Mouse (Mus musculus) hindbrain, embryonic 15.5 days (tissue): ENCODE results near the gene Serpina1f. TPM values are rescaled to one million over a fixed set of nuclear protein-coding genes. Genes with fewer than 3 reads are reported as not detected.
"Not testable (repeated sequence)": the region's sequence is repeated elsewhere in the genome, so short reads cannot be mapped to it uniquely, and the experiment has no call there.

Source experiments
- ATAC-seq: fragments of 200-750 bp; cut with Nextera tagmentation; 2 replicates; pipeline ENCODE4 v1.8.0; 2017; ENCODE audit warnings: low read depth, moderate number of reproducible peaks, moderate TSS enrichment; ENCODE audit not compliant: low FRiP score
- H3K27ac ChIP-seq: fragments of 300-500 bp; sonication (generic); replicated peaks from 2 replicates; pipeline ENCODE4 v1.5.1; 2015; ENCODE audit warnings: mild to moderate bottlenecking, inconsistent platforms
- H3K27me3 ChIP-seq: fragments of 300-500 bp; sonication (generic); 2 replicates; pipeline ENCODE4 v1.6.1; 2015; ENCODE audit warnings: control low read depth, inconsistent platforms
- H3K36me3 ChIP-seq: fragments of 300-500 bp; sonication (generic); 2 replicates; pipeline ENCODE4 v1.6.1; 2015; ENCODE audit warnings: control low read depth, inconsistent platforms
- H3K4me1 ChIP-seq: fragments of 300-500 bp; sonication (generic); replicated peaks from 2 replicates; pipeline ENCODE4 v1.6.1; 2015; ENCODE audit warnings: control low read depth, inconsistent platforms
- H3K4me2 ChIP-seq: fragments of 300-500 bp; sonication (generic); 2 replicates; pipeline ENCODE4 v1.6.1; 2015; ENCODE audit warnings: moderate library complexity, mild to moderate bottlenecking, inconsistent platforms
- H3K4me3 ChIP-seq: fragments of 300-500 bp; sonication (generic); 2 replicates; pipeline ENCODE4 v1.5.1; 2015; ENCODE audit warnings: mild to moderate bottlenecking, inconsistent platforms
- H3K9ac ChIP-seq: fragments of 300-500 bp; sonication (generic); 2 replicates; pipeline ENCODE4 v1.6.1; 2015; ENCODE audit warnings: inconsistent platforms
- H3K9me3 ChIP-seq: fragments of 300-500 bp; sonication (generic); 2 replicates; pipeline ENCODE4 v1.6.1; 2016; ENCODE audit warnings: control low read depth, inconsistent platforms
- WGBS: fragments of 180-500 bp; shearing (Covaris S2); methylation state at CpG from one replicate; pipeline ENCODE4 v1.1.7; 2015; 5-methylcytosine and 5-hydroxymethylcytosine counted together
- polyA plus RNA-seq: library from polyadenylated mRNA; unstranded; fragments of >200 nt; fragmentation: Nextera tagmentation; extraction: Ambion mirVana; gene quantifications from 2 replicates; pipeline ENCODE4 v1.2.1, GENCODE M21; 2015

Serpina1f gene
- not detected in 2 replicates for polyA plus RNA-seq

DNA sequence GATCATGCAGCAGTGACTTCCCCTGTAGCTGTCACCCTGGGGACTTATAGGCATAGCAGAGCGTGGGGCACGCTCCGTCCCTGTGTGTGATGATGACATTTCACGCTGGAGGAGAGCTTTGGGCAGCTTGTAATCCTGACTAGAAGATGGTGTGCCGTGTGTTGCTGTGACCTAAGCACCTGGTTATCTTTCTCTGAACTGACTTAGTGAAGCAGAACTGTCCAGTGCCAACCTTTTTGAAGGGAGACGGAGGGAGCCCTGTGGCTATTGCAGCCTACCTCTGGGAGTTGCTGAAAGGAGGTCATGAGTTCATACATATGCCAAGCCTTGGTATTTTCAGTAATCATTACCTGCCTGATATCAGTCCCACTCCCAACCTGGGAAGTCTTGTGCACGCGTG, at the start of gene Serpina1f:
Gene Serpina1f, minus strand, starts transcription at position 101 of the 400 bp plus-strand sequence.
- H3K4me1 ChIP-seq: no peaks in the 10 kb centered on the region
- H3K4me2 ChIP-seq: no peak within 1 kb of the TSS
- no peak within 1 kb of the TSS for H3K27ac ChIP-seq
- H3K9me3 ChIP-seq: no peaks in the 10 kb centered on the region
- 89% methylated on average over 8 of the region's 8 CpGs for WGBS
- ATAC-seq: no peak
- H3K4me3 ChIP-seq: no peak within 1 kb of the TSS
- no peaks in the 10 kb centered on the region for H3K36me3 ChIP-seq
- no peaks in the 10 kb centered on the region for H3K27me3 ChIP-seq
- H3K9ac ChIP-seq: no peak within 1 kb of the TSS

DNA sequence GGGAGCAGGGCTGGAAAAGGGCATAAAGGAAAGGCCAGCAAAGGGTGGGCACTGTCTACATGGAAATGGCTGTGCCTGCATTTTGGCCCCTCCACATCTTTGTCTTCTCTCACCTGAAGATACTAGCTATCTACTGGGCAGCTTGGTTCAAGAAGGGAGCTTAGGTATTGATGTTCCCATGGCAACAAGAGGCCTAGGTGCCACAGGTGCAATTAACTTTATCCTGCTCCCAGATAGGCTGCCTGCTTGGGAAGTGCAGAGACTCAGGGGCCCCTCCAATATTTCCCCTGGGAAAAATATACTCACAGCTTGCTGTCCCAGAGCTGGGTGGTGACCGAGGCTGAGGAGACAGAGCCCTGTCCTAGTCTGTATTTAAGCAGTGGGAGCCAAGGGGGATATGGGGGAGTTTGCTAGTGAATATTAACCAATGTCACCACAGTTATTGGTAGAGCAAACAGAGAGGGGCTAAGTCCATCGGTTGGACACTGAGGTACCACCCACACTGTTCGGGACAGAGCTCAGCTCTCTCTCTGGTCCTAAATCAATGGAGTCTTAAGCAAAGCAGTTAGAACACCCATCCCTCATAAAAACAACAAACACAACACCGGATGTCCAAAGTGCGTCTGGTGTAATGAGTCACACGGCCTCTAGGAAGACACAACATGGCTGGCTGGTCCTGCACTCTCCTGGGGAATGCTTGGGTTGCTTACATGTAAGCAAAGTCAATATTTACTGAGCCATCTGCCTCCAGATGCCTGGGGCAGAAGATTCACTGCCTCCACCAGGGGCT, 42.7 kb upstream of the Serpina1f start:
- not testable (repeated sequence) for H3K36me3 ChIP-seq, H3K27ac ChIP-seq, H3K9me3 ChIP-seq, H3K4me1 ChIP-seq, ATAC-seq, H3K27me3 ChIP-seq, H3K9ac ChIP-seq, H3K4me3 ChIP-seq, H3K4me2 ChIP-seq
- 92% methylated on average over 6 of the region's 6 CpGs for WGBS

DNA sequence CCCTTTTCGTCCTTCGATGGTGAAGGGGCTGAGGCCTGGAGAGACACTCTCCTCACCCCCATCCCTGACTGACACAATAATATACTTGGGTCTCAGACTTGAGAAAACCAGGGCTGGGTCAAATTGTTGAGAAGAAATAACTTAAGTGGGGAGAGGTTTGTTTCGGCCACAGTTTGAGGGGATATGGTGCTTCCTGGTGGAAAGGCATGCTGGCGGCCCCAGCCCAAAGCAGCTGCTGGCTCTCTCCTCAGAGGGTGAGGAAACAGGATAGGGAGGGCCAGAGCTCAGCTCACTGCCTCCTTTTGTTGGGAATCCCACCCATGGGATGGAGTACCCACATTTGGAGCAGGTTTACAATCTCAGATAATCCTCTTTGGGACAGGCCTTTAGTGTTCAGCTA, 40.2 kb upstream of the Serpina1f start:
- 90% methylated on average over 4 of the region's 4 CpGs for WGBS
- not testable (repeated sequence) for H3K27ac ChIP-seq, H3K4me3 ChIP-seq, H3K36me3 ChIP-seq, H3K4me1 ChIP-seq, ATAC-seq, H3K9ac ChIP-seq, H3K27me3 ChIP-seq, H3K4me2 ChIP-seq, H3K9me3 ChIP-seq

DNA sequence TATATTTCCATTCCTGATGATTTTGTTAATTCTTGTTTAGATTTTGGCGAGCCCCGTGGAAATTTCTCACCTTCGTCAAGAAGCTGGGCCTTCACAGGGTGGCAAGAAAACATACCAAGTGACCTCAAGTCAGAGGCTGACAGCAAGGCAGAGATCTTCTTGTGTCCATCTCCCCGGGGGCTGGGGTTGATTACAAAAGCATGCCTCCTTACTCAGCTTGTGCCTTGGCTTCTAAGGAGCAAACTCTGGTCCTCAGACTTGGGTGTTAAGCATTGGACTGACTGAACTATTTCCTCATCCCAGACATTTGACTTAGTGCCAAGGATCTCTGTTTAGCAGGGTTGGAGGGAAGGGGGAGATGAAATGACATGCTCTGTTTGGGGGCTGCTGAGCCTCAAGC, 39.8 kb upstream of the Serpina1f start:
- H3K27me3 ChIP-seq, H3K9ac ChIP-seq, H3K36me3 ChIP-seq, H3K27ac ChIP-seq, H3K4me2 ChIP-seq, H3K4me1 ChIP-seq, ATAC-seq, H3K9me3 ChIP-seq, H3K4me3 ChIP-seq: not testable (repeated sequence)
- WGBS: 80% methylated on average over 4 of the region's 4 CpGs

DNA sequence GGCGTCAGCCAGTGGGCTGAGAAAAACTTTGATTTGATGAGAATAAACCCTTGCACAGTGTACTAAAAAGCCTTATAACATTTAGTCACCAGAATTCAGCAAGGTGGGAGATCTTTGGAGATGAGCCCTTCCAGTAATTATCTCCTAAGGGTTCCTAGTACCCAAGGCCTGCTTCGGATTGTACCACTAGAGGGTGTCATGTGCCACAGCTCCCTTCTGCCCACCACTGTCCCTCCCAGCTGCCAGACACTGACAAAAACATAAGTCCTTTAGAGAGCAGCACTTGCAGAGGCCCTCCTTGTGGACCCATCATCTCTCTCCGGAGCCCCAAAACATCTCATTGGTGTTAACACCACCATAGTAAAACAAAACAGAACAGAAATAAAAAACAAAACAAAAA, 16.2 kb upstream of the Serpina1f start:
- 79% methylated on average over 3 of the region's 3 CpGs for WGBS
- H3K27me3 ChIP-seq: no peaks in the 10 kb centered on the region
- H3K4me3 ChIP-seq: no peak overlapping the region
- H3K4me1 ChIP-seq: no peaks in the 10 kb centered on the region
- H3K9me3 ChIP-seq: no peaks in the 10 kb centered on the region
- H3K36me3 ChIP-seq: no peaks in the 10 kb centered on the region
- no peak overlapping the region for H3K4me2 ChIP-seq
- no peak for ATAC-seq
- H3K9ac ChIP-seq: no peak overlapping the region
- no peak overlapping the region for H3K27ac ChIP-seq

DNA sequence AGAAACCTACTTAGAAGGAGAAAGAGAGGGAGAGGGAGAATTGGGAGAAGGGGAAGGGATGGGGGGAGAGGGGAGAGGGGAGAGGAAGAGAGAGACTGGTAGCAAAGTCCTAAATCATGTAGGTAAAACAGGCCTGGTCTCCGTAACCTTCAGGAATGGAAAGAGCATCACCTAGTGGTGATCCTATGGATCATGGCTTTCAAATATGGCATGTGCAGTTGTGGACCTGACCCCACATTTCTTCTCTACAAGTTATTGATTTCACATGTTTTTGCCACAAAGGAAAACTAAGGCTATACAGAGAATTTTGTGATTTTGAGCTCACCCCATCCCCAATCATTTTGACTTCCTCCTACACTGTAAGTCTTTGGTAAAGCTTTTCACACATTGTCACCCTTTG, 15.1 kb upstream of the Serpina1f start:
- 76% methylated on average over 1 of the region's 1 CpGs for WGBS
- H3K4me3 ChIP-seq: no peak overlapping the region
- no peak overlapping the region for H3K9ac ChIP-seq
- H3K36me3 ChIP-seq: no peaks in the 10 kb centered on the region
- H3K27ac ChIP-seq: no peak overlapping the region
- H3K9me3 ChIP-seq: no peaks in the 10 kb centered on the region
- H3K27me3 ChIP-seq: no peaks in the 10 kb centered on the region
- H3K4me1 ChIP-seq: no peaks in the 10 kb centered on the region
- no peak overlapping the region for H3K4me2 ChIP-seq
- ATAC-seq: no peak

DNA sequence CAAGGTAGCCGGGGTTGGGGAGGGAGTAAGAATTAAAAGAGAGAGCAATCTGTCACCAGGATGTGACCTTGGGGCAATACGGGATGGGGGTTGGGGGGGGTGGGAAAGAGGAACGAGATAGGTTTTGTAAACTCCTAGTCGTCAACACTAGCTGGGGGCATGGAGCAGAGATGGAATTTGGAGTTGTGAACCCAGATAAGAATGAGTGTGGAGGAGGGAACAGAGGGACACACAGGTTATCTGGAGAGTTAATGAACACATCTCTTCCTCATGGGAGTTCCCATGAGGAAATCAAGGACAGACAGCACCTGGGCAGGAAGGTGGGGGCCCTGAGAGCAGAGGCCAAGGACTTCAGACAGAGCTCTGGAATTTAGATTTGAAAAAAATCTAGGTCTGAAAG, 10.8 kb upstream of the Serpina1f start:
- H3K9me3 ChIP-seq: no peaks in the 10 kb centered on the region
- 90% methylated on average over 4 of the region's 4 CpGs for WGBS
- ATAC-seq: no peak
- no peak overlapping the region for H3K9ac ChIP-seq
- no peaks in the 10 kb centered on the region for H3K36me3 ChIP-seq
- H3K27me3 ChIP-seq: no peaks in the 10 kb centered on the region
- H3K4me2 ChIP-seq: no peak overlapping the region
- H3K4me1 ChIP-seq: no peaks in the 10 kb centered on the region
- H3K4me3 ChIP-seq: no peak overlapping the region
- no peak overlapping the region for H3K27ac ChIP-seq

DNA sequence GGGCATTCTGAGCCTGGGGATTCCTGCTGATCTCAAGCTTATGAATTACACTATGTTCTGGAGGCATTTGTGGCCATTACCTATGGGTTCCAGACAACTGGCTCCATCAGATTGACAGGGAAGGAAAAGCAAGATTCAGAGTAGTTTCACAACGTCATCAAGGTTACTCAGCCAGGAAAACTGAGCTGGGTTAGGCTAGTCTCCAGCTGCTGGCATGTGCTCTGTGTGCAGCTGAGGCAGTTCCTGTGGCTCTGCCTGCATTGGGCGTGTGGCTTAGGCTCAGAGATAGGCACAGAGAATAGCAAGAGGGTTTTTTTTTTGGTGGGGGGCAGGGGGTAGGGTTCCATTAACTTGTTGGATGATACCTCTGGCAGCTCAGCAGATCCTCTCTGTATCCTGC, 10.2 kb upstream of the Serpina1f start:
- ATAC-seq: no peak
- Histone ChIP-seq H3K36me3 (no peaks in the 10 kb centered on the region), H3K4me2 (no peak overlapping the region), H3K27me3 (no peaks in the 10 kb centered on the region), H3K9ac (no peak overlapping the region), H3K4me1 (no peaks in the 10 kb centered on the region), H3K27ac (no peak overlapping the region), H3K9me3 (no peaks in the 10 kb centered on the region), H3K4me3 (no peak overlapping the region)
- 79% methylated on average over 2 of the region's 2 CpGs for WGBS

DNA sequence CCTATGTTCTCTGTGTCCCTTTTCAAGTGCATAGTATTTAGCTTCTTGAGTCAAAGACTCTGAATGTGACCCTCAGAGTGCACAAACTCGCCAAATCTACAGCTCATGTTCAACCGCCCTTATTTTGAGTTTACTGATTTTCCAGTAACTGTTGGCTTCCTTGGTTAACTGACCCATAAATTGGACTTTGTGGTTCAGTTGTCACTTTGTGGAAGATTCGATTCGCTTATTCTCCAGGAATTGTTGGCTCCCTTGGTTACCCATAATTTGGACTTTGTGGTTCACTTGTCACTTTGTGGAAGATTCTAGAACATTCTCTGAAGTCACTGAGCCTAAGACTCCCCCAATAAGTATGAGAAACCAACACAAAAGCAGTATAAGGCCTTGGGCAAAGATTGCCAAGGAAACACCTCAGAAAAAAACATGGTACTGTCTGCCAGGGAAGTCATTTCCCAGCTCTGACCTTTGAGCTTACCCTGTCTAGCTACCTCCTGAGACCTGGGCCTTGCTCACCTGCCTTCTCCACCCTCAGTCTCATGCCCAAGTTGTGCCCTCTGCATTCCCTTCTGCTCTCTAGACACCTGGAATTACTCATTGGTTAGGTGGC, 4.9 kb upstream of the Serpina1f start:
- H3K4me1 ChIP-seq: no peaks in the 10 kb centered on the region
- no peaks in the 10 kb centered on the region for H3K27me3 ChIP-seq
- H3K4me3 ChIP-seq: no peak overlapping the region
- no peak for ATAC-seq
- H3K4me2 ChIP-seq: no peak overlapping the region
- no peak overlapping the region for H3K9ac ChIP-seq
- H3K36me3 ChIP-seq: no peaks in the 10 kb centered on the region
- H3K27ac ChIP-seq: no peak overlapping the region
- H3K9me3 ChIP-seq: no peaks in the 10 kb centered on the region
- WGBS: 88% methylated on average over 4 of the region's 4 CpGs

DNA sequence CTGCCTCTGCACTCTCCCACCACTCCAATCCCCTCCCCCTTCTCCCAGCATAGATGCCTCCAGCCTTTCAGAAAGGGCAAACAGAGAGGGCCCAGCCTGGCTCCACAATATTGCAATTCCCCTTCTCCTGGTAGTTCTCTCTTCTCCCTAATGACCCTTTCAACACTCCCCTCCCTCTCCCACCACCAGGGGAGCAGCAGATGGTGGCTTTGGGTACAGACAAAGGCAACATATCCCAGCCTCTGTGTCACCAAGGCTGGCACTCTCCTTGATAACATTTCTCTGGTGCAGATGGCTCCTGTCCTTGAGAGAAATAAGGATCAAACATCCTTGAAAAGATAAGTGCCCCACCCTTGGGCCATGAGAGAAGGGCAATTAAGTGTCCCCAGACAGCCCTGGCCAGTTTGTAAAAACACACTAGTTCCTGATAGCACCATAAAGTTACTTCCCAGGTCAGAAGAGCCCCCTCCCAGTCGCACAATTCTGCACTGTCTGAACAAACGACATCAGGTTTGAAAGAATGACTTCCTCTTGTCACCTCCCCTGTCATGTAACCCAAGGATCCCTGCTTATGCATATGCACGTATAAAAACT, 7.0 kb downstream of the Serpina1f start:
- Histone ChIP-seq H3K4me2 (no peak overlapping the region), H3K27me3 (no peaks in the 10 kb centered on the region), H3K9ac (no peak overlapping the region), H3K27ac (no peak overlapping the region), H3K36me3 (no peaks in the 10 kb centered on the region), H3K4me3 (no peak overlapping the region), H3K9me3 (no peaks in the 10 kb centered on the region), H3K4me1 (no peaks in the 10 kb centered on the region)
- ATAC-seq: no peak
- 67% methylated on average over 3 of the region's 3 CpGs for WGBS

DNA sequence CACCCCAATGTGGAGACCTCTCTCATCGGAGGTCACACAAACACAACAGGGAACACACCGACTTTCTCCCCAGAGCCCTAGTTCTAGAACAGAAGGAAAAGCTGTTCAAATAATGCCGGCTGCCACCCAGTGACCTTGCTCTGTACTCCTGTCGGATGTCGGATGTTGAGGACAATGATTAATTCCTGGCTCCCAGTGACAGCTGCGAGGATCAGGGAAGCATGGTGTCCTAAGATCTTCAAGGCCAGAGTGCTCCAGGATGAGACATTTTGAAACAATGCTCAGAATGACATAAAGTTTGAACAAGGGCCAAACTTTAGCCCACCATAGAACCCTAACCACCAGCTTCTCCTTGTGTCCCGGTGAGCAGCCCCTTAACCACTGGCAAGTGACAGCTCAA, 8.3 kb downstream of the Serpina1f start:
- Histone ChIP-seq H3K4me2 (no peak overlapping the region), H3K4me1 (no peaks in the 10 kb centered on the region), H3K36me3 (no peaks in the 10 kb centered on the region), H3K9ac (no peak overlapping the region), H3K27ac (no peak overlapping the region), H3K4me3 (no peak overlapping the region), H3K9me3 (no peaks in the 10 kb centered on the region), H3K27me3 (no peaks in the 10 kb centered on the region)
- WGBS: 59% methylated on average over 7 of the region's 7 CpGs
- ATAC-seq: no peak

DNA sequence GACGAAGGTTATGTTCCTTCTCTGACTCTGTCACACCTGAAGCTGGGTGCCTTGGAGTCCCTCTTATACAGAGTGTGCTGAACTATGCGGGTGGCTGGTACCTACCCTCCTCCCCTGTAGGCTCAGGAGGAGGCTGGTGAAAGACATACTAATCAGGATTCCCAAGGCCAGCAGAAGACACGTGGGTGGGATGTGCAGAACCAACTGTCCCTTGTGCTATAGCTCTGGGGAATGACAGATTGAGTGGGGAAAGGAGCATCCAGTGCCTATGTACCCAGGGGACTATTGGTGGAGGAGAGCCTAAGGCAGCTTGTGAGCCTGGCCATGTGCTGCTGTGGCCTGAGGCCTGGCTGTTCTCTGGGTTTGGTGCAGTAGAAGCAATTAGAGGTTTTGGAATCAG, 9.3 kb downstream of the Serpina1f start:
- Histone ChIP-seq H3K36me3 (no peaks in the 10 kb centered on the region), H3K9me3 (no peaks in the 10 kb centered on the region), H3K4me1 (no peaks in the 10 kb centered on the region), H3K4me2 (no peak overlapping the region), H3K9ac (no peak overlapping the region), H3K27ac (no peak overlapping the region), H3K27me3 (no peaks in the 10 kb centered on the region), H3K4me3 (no peak overlapping the region)
- WGBS: 83% methylated on average over 3 of the region's 3 CpGs
- ATAC-seq: no peak
